Comparison of ENCODE assay signal across 7 mouse cellular contexts in the genomic region with DNA sequence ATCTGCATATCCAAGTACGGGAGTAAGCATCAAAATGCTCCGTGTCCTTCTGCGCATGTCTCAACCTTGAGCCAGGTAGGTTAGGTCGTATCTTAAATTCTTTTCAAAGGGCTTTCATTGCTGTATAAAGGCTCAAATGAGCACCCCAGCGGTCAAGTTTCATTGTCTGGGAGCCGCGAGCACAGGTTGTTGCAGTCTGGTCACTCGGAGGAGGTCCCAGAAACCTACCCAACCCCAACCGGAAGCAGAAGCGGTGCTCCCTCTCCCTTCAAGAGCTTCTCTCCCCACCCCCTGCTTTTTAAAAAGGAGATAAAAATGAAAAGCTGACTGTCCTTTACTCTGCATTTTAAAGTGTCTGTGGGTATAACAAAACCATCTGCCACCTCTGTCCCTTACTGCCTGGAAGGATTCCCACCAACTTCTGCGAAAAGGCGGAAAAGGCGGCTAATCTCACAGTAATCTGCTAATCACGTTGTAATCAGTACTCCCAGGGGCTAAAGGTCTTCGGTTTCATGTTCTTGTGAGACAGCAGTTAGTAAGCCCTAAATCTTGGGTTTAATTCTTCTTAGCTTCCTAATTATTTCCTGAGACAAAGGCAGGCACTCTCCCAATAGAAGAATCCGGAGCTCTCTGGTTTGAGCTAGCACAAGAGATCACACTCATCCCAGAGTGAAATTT.
DNase-seq lines count a peak whose midpoint lies in the region; ATAC-seq lines count a peak whose summit lies in the region.

No protein-coding gene starts in this region.

- H3K4me3 ChIP-seq in forebrain, embryonic 14.5 days (ENCODE audit: low read depth, low read length), result peak overlapping the region; percentile 26
- H3K4me3 ChIP-seq in neural tube, embryonic 11.5 days (ENCODE audit: low read depth, low read length), result no peak overlapping the region

- H3K36me3 ChIP-seq in forebrain, embryonic 14.5 days (ENCODE audit: control insufficient read depth, insufficient read depth, low read length), result no peaks in the 10 kb centered on the region
- H3K36me3 ChIP-seq in neural tube, embryonic 11.5 days (ENCODE audit: control insufficient read depth, insufficient read depth, low read length), result no peaks in the 10 kb centered on the region

- H3K27ac ChIP-seq in forebrain, embryonic 14.5 days (ENCODE audit: low read depth, low read length), result no peak overlapping the region
- H3K27ac ChIP-seq in neural tube, embryonic 11.5 days (ENCODE audit: low read depth, low read length), result no peak overlapping the region

- ATAC-seq in forebrain, embryonic 14.5 days, result no peak
- ATAC-seq in neural tube, embryonic 11.5 days (ENCODE audit: insufficient read depth, low FRiP score, low TSS enrichment), result no peak

- WGBS in forebrain, embryonic 14.5 days, result 12% methylated on average over 16 of the region's 16 CpGs
- WGBS in neural tube, embryonic 11.5 days, result 34% methylated on average over 16 of the region's 16 CpGs

- peak overlapping the region; percentile 33 for H3K9ac ChIP-seq in forebrain, embryonic 14.5 days (ENCODE audit: low read length)
- no peak overlapping the region for H3K9ac ChIP-seq in neural tube, embryonic 11.5 days (ENCODE audit: low read length)

- no peaks in the 10 kb centered on the region for H3K27me3 ChIP-seq in forebrain, embryonic 14.5 days (replicated peaks; ENCODE audit: control insufficient read depth, insufficient read depth, low read length)
- H3K27me3 ChIP-seq in neural tube, embryonic 11.5 days (ENCODE audit: control insufficient read depth, insufficient read depth, low read length), result no peaks in the 10 kb centered on the region

- DNase-seq in thymus, postnatal 25 days, result peak; percentile 7
- DNase-seq in thymus, postnatal 10 days (ENCODE audit: low spot score in 2 of 2), result no peak
- DNase-seq in forebrain, embryonic 14.5 days (ENCODE audit: low spot score), result peak; percentile 4
- peak; percentile 9 to 34 for DNase-seq in kidney, postnatal 25 days
- DNase-seq in neural tube, embryonic 11.5 days (ENCODE audit: low spot score), result no peak
- DNase-seq in urinary bladder, adult 2 months (ENCODE audit: low spot score), result no peak
- no peak for DNase-seq in lung, postnatal 25 days (ENCODE audit: low spot score)

- no peaks in the 10 kb centered on the region for H3K9me3 ChIP-seq in forebrain, embryonic 14.5 days (replicated peaks; ENCODE audit: control insufficient read depth, low read length)
- no peaks in the 10 kb centered on the region for H3K9me3 ChIP-seq in neural tube, embryonic 11.5 days (ENCODE audit: control insufficient read depth, low read length)

- peak overlapping the region; percentile 41 for H3K4me2 ChIP-seq in forebrain, embryonic 14.5 days (ENCODE audit: low read length)
- H3K4me2 ChIP-seq in neural tube, embryonic 11.5 days (ENCODE audit: low read depth), result 0 out of 2 replicates have a peak overlapping the region, but pooled peaks have one; percentile 13

- H3K4me1 ChIP-seq in forebrain, embryonic 14.5 days (ENCODE audit: control insufficient read depth, insufficient read depth, low read length), result no peaks in the 10 kb centered on the region
- H3K4me1 ChIP-seq in neural tube, embryonic 11.5 days (ENCODE audit: control insufficient read depth, insufficient read depth, low read length), result no peaks in the 10 kb centered on the region

Comparison
In these comparisons a context has a peak if more than half of its experiments do, and no peak if none do; other contexts are left out.
1. DNase-seq: peak in thymus, postnatal 25 days (single experiment), forebrain, embryonic 14.5 days (single experiment) and kidney, postnatal 25 days (2 of 2); none in thymus, postnatal 10 days (0 of 2), neural tube, embryonic 11.5 days (single experiment), urinary bladder, adult 2 months (single experiment) and lung, postnatal 25 days (single experiment).